Mouse (Mus musculus): ENCODE measurements around the gene Itpripl2.

GRCm38 (mm10) chr7:118508556-118508955 is 16.8 kb upstream of the Itpripl2 start:
- TF ChIP-seq FLI1 (IDR thresholded peaks at IDR 0.05; ENCODE audit: low read length) (no peak), GATA1 (IDR thresholded peaks at IDR 0.05; ENCODE audit: borderline replicate concordance, low read length) (no peak)
